Mouse (Mus musculus): Measurements from ENCODE around the gene Gm28035.

Gene Gm28035

GRCm38 (mm10) chr2:30299525-30299924, 59.2 kb downstream of the Gm28035 start:
- no peak for DNase-seq (ENCODE audit: low read depth in 2 of 2, low spot score in 2 of 2)

- DNase-seq (ENCODE audit: low read depth in 2 of 2, low spot score in 2 of 2): no peak
These were observed 59.6 kb downstream of the Gm28035 start for GRCm38 (mm10) chr2:30299966-30300365.

DNA sequence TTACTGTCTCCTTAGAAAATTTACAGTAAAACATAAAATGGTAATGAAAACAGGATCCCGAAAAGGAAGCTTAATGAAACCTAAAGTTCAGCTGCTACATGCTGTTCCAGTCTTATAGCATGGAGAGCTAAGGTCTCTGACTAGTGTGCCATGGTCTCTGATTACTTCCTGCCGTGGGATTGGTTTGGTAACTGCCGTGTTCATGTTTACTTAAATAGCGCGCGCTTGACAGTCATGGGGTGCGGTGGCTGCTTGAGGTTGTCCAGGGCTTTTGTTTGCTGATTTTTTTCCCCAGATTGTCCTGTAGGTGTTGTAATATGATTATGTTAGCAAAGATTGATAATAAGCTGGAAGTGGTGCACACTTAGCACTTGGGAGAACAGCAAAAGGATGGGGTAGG, 65.7 kb downstream of the Gm28035 start:
- no peak for DNase-seq (ENCODE audit: low read depth in 2 of 2, low spot score in 2 of 2)

GRCm38 (mm10) chr2:30309351-30309750, 69.0 kb downstream of the Gm28035 start:
- DNase-seq (ENCODE audit: low read depth in 2 of 2, low spot score in 2 of 2): no peak

DNA sequence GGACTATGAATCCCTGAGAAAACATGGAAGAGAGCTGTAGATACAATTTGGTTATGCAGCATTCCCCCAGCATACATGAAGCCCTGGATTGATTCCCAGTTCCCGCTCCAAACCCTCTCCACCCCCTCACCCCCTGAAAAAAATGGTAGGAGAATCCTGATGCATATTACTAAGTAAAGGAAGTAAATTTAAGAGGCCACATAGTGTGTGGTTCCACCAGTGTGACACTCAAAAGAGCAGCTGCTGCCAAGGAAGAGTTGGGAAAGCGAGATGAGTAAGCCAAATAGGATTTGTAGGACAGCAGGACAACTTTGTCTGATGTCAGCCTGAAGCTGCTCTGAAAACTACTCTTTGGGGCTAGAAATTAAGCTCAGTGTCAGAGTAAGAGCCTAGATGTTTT, 71.1 kb downstream of the Gm28035 start:
- DNase-seq (ENCODE audit: low read depth in 2 of 2, low spot score in 2 of 2): no peak

GRCm38 (mm10) chr2:30316136-30316535, 75.8 kb downstream of the Gm28035 start:
- DNase-seq (ENCODE audit: low read depth in 2 of 2, low spot score in 2 of 2): no peak

DNA sequence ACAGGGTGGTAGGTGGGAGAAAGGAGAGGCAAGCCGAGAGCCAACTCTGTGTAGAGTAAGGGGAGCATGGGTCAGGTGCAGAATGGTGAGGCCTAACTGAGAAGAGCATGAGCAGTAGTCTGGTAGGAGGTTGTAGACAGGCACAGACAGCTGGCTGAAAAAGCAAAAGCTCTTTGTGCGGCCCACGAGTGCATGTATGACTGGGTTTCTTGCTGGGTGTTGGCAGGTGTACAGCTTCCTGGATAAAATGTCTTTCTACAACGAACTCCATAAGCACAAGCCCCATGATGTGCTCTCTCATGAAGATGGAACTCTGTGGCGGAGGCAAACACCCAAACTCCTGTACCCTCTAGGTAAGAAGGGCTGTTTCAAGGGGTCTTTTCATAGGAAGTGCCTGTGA, 76.6 kb downstream of the Gm28035 start:
- no peak for DNase-seq (ENCODE audit: low read depth in 2 of 2, low spot score in 2 of 2)

DNA sequence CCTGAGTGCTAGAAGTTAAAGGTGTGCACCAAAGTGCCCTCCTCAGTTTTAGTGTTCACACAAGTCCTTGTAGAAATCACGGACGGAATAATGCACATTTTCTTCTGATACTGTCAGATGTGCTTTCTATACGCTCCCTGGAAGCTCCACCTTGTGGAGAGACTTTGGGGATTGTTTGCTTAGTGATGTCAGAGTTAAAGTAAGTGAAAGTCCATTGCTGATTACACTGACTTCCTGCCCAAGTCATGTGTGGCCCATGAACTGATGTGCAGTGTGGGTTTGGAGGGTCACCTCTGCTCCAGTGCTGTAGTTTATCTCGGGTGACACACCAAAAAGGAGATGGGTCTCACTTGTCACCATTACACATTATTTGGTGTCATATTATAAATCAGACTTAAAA, 78.9 kb downstream of the Gm28035 start:
- no peak for DNase-seq (ENCODE audit: low read depth in 2 of 2, low spot score in 2 of 2)

GRCm38 (mm10) chr2:30323111-30323510, 82.7 kb downstream of the Gm28035 start:
- no peak for DNase-seq (ENCODE audit: low read depth in 2 of 2, low spot score in 2 of 2)

DNA sequence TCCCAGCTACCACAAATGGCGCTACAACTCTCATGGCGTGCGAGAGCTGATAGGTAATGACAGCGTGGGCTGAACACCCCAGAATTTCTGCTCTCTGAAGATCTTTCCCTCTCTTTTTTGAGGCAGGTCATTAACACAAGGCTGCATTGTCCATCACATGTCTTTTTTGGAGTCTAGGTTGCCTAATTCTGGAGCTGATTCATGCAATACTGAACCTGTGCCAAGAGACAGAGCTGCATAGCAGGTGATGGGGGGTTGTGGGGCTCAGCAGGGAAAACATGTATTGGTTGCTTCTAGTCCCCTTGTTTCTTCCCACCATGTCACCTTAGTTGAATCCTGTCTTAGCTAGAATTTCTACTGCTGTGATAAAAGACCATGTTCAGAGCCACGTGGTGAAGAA, 84.9 kb downstream of the Gm28035 start:
- no peak for DNase-seq (ENCODE audit: low read depth in 2 of 2, low spot score in 2 of 2)

- no peak for DNase-seq (ENCODE audit: low read depth in 2 of 2, low spot score in 2 of 2)
These were observed 86.9 kb downstream of the Gm28035 start for GRCm38 (mm10) chr2:30327276-30327675.

DNA sequence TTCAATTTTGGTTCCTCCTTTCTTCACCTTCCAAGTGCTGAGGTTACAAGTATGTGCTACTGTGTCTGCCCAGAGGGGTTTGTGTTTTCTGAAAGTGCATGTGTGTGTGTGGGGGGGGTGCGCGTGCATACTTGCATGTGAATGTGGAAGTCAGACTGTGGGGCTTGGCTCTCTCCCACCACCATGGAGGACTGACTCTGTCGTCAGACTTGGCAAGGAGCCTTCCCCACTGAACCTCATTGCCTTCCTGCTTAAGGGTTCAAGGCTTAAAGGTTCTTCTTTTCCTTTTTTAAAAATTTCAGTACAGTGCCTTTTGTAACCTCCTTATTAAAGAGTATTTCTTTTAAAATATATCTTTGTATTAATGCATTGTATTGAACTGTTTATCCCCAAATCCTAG, 88.4 kb downstream of the Gm28035 start:
- DNase-seq (ENCODE audit: low read depth in 2 of 2, low spot score in 2 of 2): no peak

Data from CD8-positive naive resting alpha-beta T cell, adult 2 months (primary cell).